Mouse (Mus musculus) MEL-GATA-1-ER (cell line): Measurements from ENCODE around the gene Irak3.
A peak's percentile ranks its signal among the peaks of the same experiment; 100 is the strongest.

ENCODE experiments used
- DNase-seq: peaks from one replicate; pipeline ENCODE4 v3.0.0-alpha.2; 2012; ENCODE audit warnings: low read depth; ENCODE audit errors: extremely low read depth

The Irak3 gene

DNA sequence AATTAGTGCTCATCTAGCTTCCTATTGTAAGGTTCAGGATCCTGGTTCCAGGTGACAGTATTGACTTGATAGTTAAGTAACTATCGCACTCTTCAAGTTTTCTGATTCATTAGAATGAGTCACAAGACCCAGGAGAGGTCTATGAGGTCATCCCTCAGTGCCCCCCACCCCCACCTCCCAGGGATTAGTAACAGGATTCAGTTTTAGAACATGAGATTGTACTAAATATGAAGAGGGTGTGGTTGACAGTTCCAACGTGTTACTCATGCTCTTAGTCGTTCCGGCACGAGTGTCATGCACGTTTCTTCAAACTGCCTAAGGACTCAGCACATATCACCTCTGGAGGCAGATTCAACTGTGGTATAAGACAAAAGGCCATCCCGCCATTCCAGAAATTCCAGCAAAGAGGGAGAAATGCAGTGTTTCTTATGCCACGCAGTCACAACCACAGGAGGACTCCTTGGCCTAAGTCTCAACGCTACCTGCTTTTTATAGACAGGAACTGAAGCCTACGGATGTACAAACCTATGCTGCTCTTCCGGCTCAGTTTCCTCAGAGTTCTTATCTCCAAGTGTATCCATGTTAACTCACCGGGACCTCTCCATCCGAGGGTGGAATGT, 2.8 kb upstream of the Irak3 start:
- no peak for DNase-seq

DNA sequence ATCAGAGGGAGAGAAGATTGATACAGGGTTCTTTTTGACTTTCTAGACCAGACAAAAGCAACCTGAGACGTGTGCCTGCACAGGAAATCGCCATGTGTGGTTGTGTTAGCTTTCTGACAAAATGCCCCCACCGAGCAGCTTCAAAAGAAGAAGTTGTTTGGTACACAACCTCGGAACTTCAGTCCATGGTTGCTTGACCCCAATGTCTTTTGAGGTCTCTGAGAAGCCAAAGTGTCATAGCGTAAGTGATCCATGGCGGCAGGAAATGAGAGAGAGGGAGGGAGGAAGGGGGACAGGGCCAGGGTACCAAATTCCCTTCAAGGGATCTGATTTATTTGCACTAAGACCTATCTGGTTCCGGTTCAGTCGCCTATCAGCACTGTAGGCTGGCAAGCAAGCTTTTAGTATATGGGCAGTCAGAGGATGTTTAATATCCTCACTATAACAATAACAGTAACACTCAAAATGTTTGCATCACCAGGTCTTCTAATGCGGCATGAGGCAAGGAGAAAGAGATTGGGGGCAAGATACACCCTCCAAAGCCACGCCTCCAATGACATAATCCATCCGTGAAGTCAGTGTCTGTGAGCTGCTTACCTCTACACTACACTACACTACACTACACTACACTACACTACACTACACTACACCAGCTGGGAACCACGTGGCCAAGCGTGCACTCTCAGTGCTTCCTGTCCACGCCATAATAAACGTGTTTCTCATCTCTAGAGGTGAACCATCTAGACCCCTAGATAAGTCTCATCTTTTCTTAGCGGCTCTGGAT, 729 bp upstream of the Irak3 start:
- DNase-seq = no peak

DNA sequence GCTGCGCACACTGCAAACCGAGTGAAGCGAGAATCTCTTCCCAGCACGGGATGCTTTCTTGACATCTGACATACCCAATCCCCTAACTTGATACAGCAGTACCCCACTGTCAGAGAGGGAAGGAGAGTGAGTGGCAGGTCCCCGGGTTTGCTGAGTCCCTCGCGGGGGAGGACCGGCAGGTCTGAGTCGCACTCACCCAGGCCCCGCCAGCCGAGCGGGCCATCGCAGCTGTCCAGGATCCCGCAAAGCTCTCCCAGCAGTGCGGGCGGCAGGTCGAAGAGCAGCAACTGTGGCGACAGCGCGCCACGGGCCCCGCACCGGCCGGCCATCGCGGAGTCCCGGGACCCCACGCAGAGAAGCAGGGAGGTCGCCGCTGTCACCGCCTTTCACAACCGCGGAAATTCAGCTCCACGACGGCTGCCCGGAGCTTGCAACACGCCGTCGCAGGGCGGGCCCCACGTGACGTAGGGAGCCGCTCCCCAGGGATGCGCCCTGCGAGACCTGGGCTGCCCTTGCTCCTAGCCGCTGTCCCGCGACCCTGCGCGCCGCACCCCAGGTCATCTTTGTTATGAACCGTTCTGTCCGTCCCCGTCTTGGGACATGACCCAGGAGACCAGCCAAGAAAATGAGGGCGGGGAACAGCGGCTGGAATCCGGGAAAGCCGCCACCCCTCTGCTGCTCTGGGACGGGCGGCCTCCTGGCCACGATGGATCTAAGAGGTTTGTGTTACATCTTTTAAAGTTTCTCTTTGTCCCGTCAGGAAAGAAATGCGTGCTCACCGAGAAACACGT, 604 bp downstream of the Irak3 start, which contains the start of gene Tmbim4:
Tmbim4 (plus strand) TSS at position 460 of the 791 bp plus-strand sequence.
- DNase-seq = no peak

- DNase-seq = no peak
Observed at GRCm38 (mm10) chr10:120197061-120197835, 4.7 kb downstream of the Irak3 start.

DNA sequence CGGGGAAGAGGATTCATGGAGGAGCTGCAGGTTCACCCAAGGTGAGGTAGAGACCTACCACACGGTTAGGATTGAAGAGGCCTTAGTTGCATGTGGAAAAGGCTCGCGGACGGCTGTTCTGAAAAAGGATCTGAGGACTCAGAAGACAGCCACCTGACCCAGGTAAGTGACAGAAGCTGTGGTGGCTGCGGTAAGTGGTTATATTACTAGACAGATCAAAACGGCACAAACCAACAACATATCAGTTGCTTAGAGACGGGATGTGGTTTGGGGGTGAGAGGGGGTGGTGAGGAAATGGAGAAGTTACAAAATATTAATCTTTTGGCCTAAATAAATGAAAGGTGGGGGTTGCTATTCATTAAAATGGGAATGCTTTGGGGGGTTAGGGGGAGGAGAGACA, 8.7 kb downstream of the Irak3 start:
- DNase-seq = no peak

- DNase-seq = no peak
Observed at GRCm38 (mm10) chr10:120192278-120192677, 9.7 kb downstream of the Irak3 start.

- DNase-seq = no peak
Observed at GRCm38 (mm10) chr10:120191165-120191564, 10.8 kb downstream of the Irak3 start.

GRCm38 (mm10) chr10:120189782-120190181, 12.1 kb downstream of the Irak3 start:
- DNase-seq = no peak

DNA sequence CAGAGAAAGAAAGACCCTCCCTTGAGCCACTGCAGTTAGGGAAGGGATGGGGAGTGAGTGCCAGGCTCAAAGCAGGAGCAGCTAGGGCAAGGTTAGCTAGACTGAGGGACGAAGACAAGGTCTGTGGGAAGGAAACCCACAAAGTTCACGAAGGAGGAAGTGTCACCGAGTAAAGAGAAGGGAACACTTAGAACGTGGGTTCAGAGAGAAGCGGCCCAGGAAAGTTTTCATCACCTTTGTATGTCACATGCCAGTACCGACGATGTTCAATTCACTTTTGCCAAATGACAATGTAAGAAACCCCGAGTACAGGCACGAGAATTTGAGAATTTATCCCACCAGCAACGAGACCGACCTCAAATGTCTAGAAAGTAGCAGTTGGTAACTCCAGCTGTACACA, 12.7 kb downstream of the Irak3 start:
- no peak for DNase-seq

DNA sequence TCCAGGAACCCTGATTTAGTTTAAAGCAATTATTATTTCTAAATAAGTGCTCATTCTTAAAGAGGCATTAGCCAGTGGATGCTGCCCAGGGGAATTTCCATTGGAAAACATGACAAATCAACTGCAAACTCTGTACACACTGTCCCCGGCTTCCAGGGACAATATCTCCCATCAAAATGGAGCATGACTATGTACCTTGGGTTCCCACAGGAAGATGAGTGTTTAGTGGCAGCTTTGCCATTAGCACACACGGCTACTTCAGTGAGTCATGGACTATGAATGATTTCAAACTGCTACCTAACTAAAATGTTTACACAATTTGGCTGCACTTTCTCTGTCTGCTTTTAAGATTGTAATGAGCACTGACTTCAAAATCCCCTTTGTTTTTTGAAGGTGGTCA, 13.4 kb downstream of the Irak3 start:
- no peak for DNase-seq

GRCm38 (mm10) chr10:120183342-120183741, 18.6 kb downstream of the Irak3 start:
- DNase-seq = peak; percentile 36

GRCm38 (mm10) chr10:120182887-120183286, 19.0 kb downstream of the Irak3 start:
- DNase-seq = peak; percentile 23

DNA sequence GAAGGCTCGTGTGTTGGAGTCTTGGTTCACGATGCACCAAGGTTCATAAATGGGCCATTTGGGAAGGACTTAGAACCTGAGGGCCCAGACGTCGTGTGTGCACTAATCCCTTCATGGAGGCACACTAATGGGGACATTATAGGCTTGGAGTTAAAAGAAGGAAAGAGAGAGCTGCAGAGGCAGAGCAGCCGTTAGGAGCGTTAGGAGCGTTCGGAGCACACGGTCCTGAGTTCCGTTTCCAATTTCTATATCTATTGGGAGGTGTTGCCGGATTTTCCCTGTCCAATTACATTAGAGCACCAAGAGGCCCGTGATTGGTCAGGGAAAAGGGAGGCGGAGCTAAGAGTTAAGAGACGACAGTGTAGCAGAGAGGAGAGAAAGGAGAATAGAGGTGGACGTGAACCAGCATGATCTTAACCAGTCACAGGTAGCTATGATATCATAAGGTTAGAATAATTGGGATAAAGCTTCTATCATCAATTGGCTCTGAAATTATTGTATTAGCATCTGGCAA, 27.7 kb downstream of the Irak3 start:
- DNase-seq = no peak

- no peak for DNase-seq
Observed at GRCm38 (mm10) chr10:120171340-120171739, 30.6 kb downstream of the Irak3 start.

- DNase-seq = no peak
Observed at GRCm38 (mm10) chr10:120170277-120170676, 31.7 kb downstream of the Irak3 start.

- no peak for DNase-seq
Observed at GRCm38 (mm10) chr10:120169841-120170240, 32.1 kb downstream of the Irak3 start.

- DNase-seq = peak; percentile 52
Observed at GRCm38 (mm10) chr10:120169064-120169463, 32.9 kb downstream of the Irak3 start.

GRCm38 (mm10) chr10:120168070-120168469, 33.9 kb downstream of the Irak3 start:
- DNase-seq = peak; percentile 79

- DNase-seq = no peak
Observed at GRCm38 (mm10) chr10:120165793-120166503, 36.0 kb downstream of the Irak3 start.
